Mouse (Mus musculus): ENCODE data around the gene Mtmr11. TPM values are rescaled to one million over a fixed set of nuclear protein-coding genes. Genes with fewer than 3 reads are reported as not detected.

The Mtmr11 gene
- polyA plus RNA-seq, 1 experiment from 2014 or later: 14.1 TPM

Small RNAs within 50 kb of the gene (microRNA-seq; reads per million reads assigned to microRNA genes)
- gene Gm44492: not detected

Other genes starting within 250 kb of the Mtmr11 start
- gene Anp32e, start 232.8 kb upstream of the Mtmr11 start, polyA plus RNA-seq (2016; fragmentation: Nextera tagmentation; extraction: Ambion mirVana): 277 and 278 TPM in 2 replicates
- gene Plekho1, start 166.0 kb upstream of the Mtmr11 start, polyA plus RNA-seq (2016; fragmentation: Nextera tagmentation; extraction: Ambion mirVana): 90.0 and 91.9 TPM in 2 replicates
- gene Vps45, start 103.5 kb upstream of the Mtmr11 start, polyA plus RNA-seq (2016; fragmentation: Nextera tagmentation; extraction: Ambion mirVana): 48.3 TPM in 2 replicates
- gene Otud7b, start 57.5 kb upstream of the Mtmr11 start, polyA plus RNA-seq (2016; fragmentation: Nextera tagmentation; extraction: Ambion mirVana): 11.6 and 16.2 TPM in 2 replicates
- 165 and 183 TPM in 2 replicates for gene Sf3b4, start 10.3 kb downstream of the Mtmr11 start, polyA plus RNA-seq (2016; fragmentation: Nextera tagmentation; extraction: Ambion mirVana)
- gene Sv2a, start 19.1 kb downstream of the Mtmr11 start, polyA plus RNA-seq (2016; fragmentation: Nextera tagmentation; extraction: Ambion mirVana): 44.4 and 44.8 TPM in 2 replicates
- 60.8 and 69.5 TPM in 2 replicates for gene Bola1, start 57.7 kb downstream of the Mtmr11 start, polyA plus RNA-seq (2016; fragmentation: Nextera tagmentation; extraction: Ambion mirVana)
- 1.7 TPM in 1 of 2 replicates, not detected in the other for gene Hist2h2ab, start 57.9 kb downstream of the Mtmr11 start, polyA plus RNA-seq (2016; fragmentation: Nextera tagmentation; extraction: Ambion mirVana)
- 5.7 and 9.5 TPM in 2 replicates for gene Hist2h2ac, start 58.9 kb downstream of the Mtmr11 start, polyA plus RNA-seq (2016; fragmentation: Nextera tagmentation; extraction: Ambion mirVana)
- gene Hist2h2be, start 59.1 kb downstream of the Mtmr11 start, polyA plus RNA-seq (2016; fragmentation: Nextera tagmentation; extraction: Ambion mirVana): 5.6 and 5.7 TPM in 2 replicates
- 5.0 and 8.2 TPM in 2 replicates for gene Hist2h3c2, start 77.1 kb downstream of the Mtmr11 start, polyA plus RNA-seq (2016; fragmentation: Nextera tagmentation; extraction: Ambion mirVana)
- 54.5 and 73.7 TPM in 2 replicates for gene Hist2h2aa2, start 78.3 kb downstream of the Mtmr11 start, polyA plus RNA-seq (2016; fragmentation: Nextera tagmentation; extraction: Ambion mirVana)
- 19.2 and 21.1 TPM in 2 replicates for gene Hist2h2aa1, start 83.5 kb downstream of the Mtmr11 start, polyA plus RNA-seq (2016; fragmentation: Nextera tagmentation; extraction: Ambion mirVana)
- 0.50 and 1.1 TPM in 2 replicates for gene Hist2h3c1, start 84.7 kb downstream of the Mtmr11 start, polyA plus RNA-seq (2016; fragmentation: Nextera tagmentation; extraction: Ambion mirVana)
- gene Hist2h4, start 101.3 kb downstream of the Mtmr11 start, polyA plus RNA-seq (2016; fragmentation: Nextera tagmentation; extraction: Ambion mirVana): 8.5 and 13.5 TPM in 2 replicates
- gene Hist2h3b, start 106.7 kb downstream of the Mtmr11 start, polyA plus RNA-seq (2016; fragmentation: Nextera tagmentation; extraction: Ambion mirVana): 41.2 and 58.9 TPM in 2 replicates
- 9.1 and 16.6 TPM in 2 replicates for gene Hist2h2bb, start 107.7 kb downstream of the Mtmr11 start, polyA plus RNA-seq (2016; fragmentation: Nextera tagmentation; extraction: Ambion mirVana)
- 1.4 and 1.5 TPM in 2 replicates for gene Fcgr1, start 132.0 kb downstream of the Mtmr11 start, polyA plus RNA-seq (2016; fragmentation: Nextera tagmentation; extraction: Ambion mirVana)

Data from neural tube, embryonic 12.5 days (tissue).